Comparison of ENCODE assay signal across 8 mouse cellular contexts in the genomic region with DNA sequence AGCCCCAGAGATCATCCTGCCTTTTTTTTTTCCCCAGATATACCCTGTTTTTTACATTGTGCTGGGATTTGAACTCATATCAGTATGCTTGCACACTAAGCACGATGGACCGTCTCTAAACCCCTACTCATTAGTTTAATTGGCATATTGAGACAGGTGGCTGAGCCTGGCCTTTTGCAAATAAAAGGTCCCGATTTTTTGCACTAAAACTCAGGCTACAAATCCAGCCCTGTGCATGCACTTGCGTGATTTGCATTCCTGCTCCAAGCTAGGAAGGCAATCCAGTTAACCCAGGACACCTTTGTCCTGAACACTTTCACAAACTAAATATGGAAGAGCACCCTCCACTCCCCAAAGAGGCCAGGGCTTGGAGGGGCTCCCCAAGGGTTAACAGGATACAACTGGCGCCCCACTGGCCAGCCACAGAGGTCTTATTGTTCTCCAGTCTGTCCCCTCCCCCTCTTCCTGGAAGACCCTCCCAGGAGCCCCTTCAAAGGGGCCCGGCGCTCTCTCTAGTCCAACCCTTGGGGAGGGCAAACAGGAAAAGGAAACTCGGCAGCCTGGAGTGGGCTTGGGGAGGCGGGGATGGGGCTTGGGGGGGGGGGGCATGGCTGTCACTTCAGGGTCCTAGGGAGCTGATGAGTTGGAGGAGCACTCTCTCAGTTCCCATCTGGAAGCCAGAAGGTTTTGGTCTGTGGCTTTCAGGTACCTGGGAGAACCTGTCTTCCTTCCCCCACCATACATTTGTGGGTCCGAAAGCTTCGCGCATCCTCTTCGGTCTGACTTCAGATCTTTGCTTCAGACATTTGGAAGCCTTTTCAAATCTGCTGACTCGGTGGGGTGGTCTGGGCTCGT. TPM values are rescaled to one million over a fixed set of nuclear protein-coding genes. Genes with fewer than 3 reads are reported as not detected.
DNase-seq lines count a peak whose midpoint lies in the region; ATAC-seq and TF ChIP-seq lines count a peak whose summit lies in the region.

No protein-coding gene starts in this region.

- H3K4me3 ChIP-seq in lung, adult 2 months (replicated peaks; ENCODE audit: extremely low read depth, low read depth, low read length) = peak overlapping the region; percentile 65
- H3K4me3 ChIP-seq in midbrain, embryonic 15.5 days = peak overlapping the region; percentile 17

- H3K9me3 ChIP-seq in midbrain, embryonic 15.5 days = no peaks in the 10 kb centered on the region

- TF ChIP-seq POLR2A in lung, adult 2 months (IDR thresholded peaks at IDR 0.05; ENCODE audit: borderline replicate concordance, extremely low read depth, low read depth, low read length) = no peak

- TF ChIP-seq CTCF in lung, adult 2 months (IDR thresholded peaks at IDR 0.05; ENCODE audit: insufficient read depth, low read length) = no peak

- 0 out of 2 replicates have a peak overlapping the region, but pooled peaks have one; percentile 2 for H3K9ac ChIP-seq in midbrain, embryonic 15.5 days

- peak overlapping the region; percentile 42 for H3K4me2 ChIP-seq in midbrain, embryonic 15.5 days

- H3K27me3 ChIP-seq in midbrain, embryonic 15.5 days (replicated peaks) = no peaks in the 10 kb centered on the region; the same call in 1 of the 2 replicates

- ATAC-seq in midbrain, embryonic 15.5 days (replicated peaks) = peak; percentile 65
- ATAC-seq in activated CD4-positive, CD25-positive, alpha-beta regulatory T cell, adult 4 months = no peak

- peaks cover 9% of the 10 kb centered on the region for H3K4me1 ChIP-seq in lung, adult 2 months (ENCODE audit: control insufficient read depth, insufficient read depth, low read length)
- H3K4me1 ChIP-seq in midbrain, embryonic 15.5 days = peaks cover 29% of the 10 kb centered on the region

- no peaks in the 10 kb centered on the region for H3K36me3 ChIP-seq in midbrain, embryonic 15.5 days (replicated peaks)

- no peak for DNase-seq in lung, adult 2 months
- no peak for DNase-seq in lung, postnatal 25 days (ENCODE audit: low spot score)
- peak; percentile 94 for DNase-seq in forelimb bud, embryonic 11.5 days (ENCODE audit: low read depth, low spot score)
- peak; percentile 34 to 69 for DNase-seq in kidney, postnatal 25 days
- DNase-seq in gastrocnemius, postnatal 4 days (ENCODE audit: low spot score in 2 of 2) = no peak
- DNase-seq in spleen, postnatal 14 days (ENCODE audit: low spot score in 2 of 2) = no peak

- WGBS in lung, adult 2 months = 15% methylated on average over 15 of the region's 15 CpGs
- 1% methylated on average over 15 of the region's 15 CpGs for WGBS in midbrain, embryonic 15.5 days

- H3K27ac ChIP-seq in midbrain, embryonic 15.5 days = peak overlapping the region; percentile 64

RNA-seq across cellular contexts. Expression of a gene that starts 7.1 kb away (rescaled TPM):
- polyA plus RNA-seq in lung, adult 2 months (2012; rRNA removed) = 34.6 and 47.1 TPM in 2 replicates
- polyA plus RNA-seq in midbrain, embryonic 15.5 days (2015; fragmentation: Nextera tagmentation; extraction: Ambion mirVana) = 16.9 and 17.8 TPM in 2 replicates
- 10 to 100 TPM; 54.7 to 56.1 TPM for polyA plus RNA-seq in activated CD4-positive, CD25-positive, alpha-beta regulatory T cell, adult 4 months (2017; shearing (Covaris generic))
- total RNA-seq in gastrocnemius, postnatal 4 days (2021) = 10 to 100 TPM; 21.5 to 26.1 TPM

RNA-seq across cellular contexts. Expression of a gene that starts 30.5 kb away (rescaled TPM):
- polyA plus RNA-seq in lung, adult 2 months (2012; rRNA removed) = 87.5 and 99.1 TPM in 2 replicates
- polyA plus RNA-seq in midbrain, embryonic 15.5 days (2015; fragmentation: Nextera tagmentation; extraction: Ambion mirVana) = 63.3 and 66.7 TPM in 2 replicates
- polyA plus RNA-seq in activated CD4-positive, CD25-positive, alpha-beta regulatory T cell, adult 4 months (2017; shearing (Covaris generic)) = 10 to 100 TPM; 32.6 to 49.8 TPM
- 10 to 100 TPM; 50.5 to 53.8 TPM for total RNA-seq in gastrocnemius, postnatal 4 days (2021)

RNA-seq across cellular contexts. Expression of a gene that starts 32.1 kb away (rescaled TPM):
- polyA plus RNA-seq in lung, adult 2 months (2012; rRNA removed) = 72.5 and 81.8 TPM in 2 replicates
- polyA plus RNA-seq in midbrain, embryonic 15.5 days (2015; fragmentation: Nextera tagmentation; extraction: Ambion mirVana) = 16.3 and 17.2 TPM in 2 replicates
- 10 to 100 TPM in 1 of 2 experiments, 1 to 10 TPM in 1; 9.4 to 12.5 TPM for polyA plus RNA-seq in activated CD4-positive, CD25-positive, alpha-beta regulatory T cell, adult 4 months (2017; shearing (Covaris generic))
- 10 to 100 TPM; 44.9 to 45.6 TPM for total RNA-seq in gastrocnemius, postnatal 4 days (2021)

RNA-seq across cellular contexts. Expression of a gene that starts 45.7 kb away (rescaled TPM):
- 20.2 and 21.9 TPM in 2 replicates for polyA plus RNA-seq in lung, adult 2 months (2012; rRNA removed)
- 3.4 and 4.2 TPM in 2 replicates for polyA plus RNA-seq in midbrain, embryonic 15.5 days (2015; fragmentation: Nextera tagmentation; extraction: Ambion mirVana)
- 1 to 10 TPM in 1 of 2 experiments, under 1 TPM in 1; 0.85 to 1.2 TPM for polyA plus RNA-seq in activated CD4-positive, CD25-positive, alpha-beta regulatory T cell, adult 4 months (2017; shearing (Covaris generic))
- 1 to 10 TPM; 6.0 to 7.1 TPM for total RNA-seq in gastrocnemius, postnatal 4 days (2021)

Comparison
In these comparisons a context has a peak if more than half of its experiments do, and no peak if none do; other contexts are left out.
1. DNase-seq: peak in forelimb bud, embryonic 11.5 days (single experiment) and kidney, postnatal 25 days (2 of 2); none in lung, adult 2 months (single experiment), lung, postnatal 25 days (single experiment), gastrocnemius, postnatal 4 days (0 of 2) and spleen, postnatal 14 days (0 of 2).